Mouse (Mus musculus) limb, embryonic 12.5 days (tissue): ENCODE data around the gene Tbc1d16. TPM values are rescaled to one million over a fixed set of nuclear protein-coding genes. Genes with fewer than 3 reads are reported as not detected.
A peak's percentile ranks its signal among the peaks of the same experiment; 100 is the strongest.

ENCODE experiments used
- ATAC-seq: fragments of 200-750 bp; cut with Nextera tagmentation; 2 replicates; pipeline ENCODE4 v1.8.0; 2017; ENCODE audit warnings: low read depth, moderate TSS enrichment; ENCODE audit not compliant: insufficient number of reproducible peaks, insufficient read depth, low FRiP score, low TSS enrichment
- H3K27ac ChIP-seq: fragments of 300-500 bp; sonication (generic); 2 replicates; pipeline ENCODE4 v1.5.1; 2016; ENCODE audit warnings: mild to moderate bottlenecking, moderate library complexity
- H3K27me3 ChIP-seq: fragments of 300-500 bp; sonication (generic); 2 replicates; pipeline ENCODE4 v1.6.1; 2016; ENCODE audit warnings: mild to moderate bottlenecking, moderate library complexity
- H3K36me3 ChIP-seq: fragments of 300-500 bp; sonication (generic); 2 replicates; pipeline ENCODE4 v1.6.1; 2016; ENCODE audit warnings: mild to moderate bottlenecking, moderate library complexity
- H3K4me1 ChIP-seq: fragments of 300-500 bp; sonication (generic); replicated peaks from 2 replicates; pipeline ENCODE4 v1.6.1; 2016
- H3K4me2 ChIP-seq: fragments of 300-500 bp; sonication (generic); 2 replicates; pipeline ENCODE4 v1.6.1; 2016; ENCODE audit warnings: mild to moderate bottlenecking, moderate library complexity
- H3K4me3 ChIP-seq: fragments of 300-500 bp; sonication (generic); replicated peaks from 2 replicates; pipeline ENCODE4 v1.5.1; 2016; ENCODE audit warnings: mild to moderate bottlenecking
- H3K9ac ChIP-seq: fragments of 300-500 bp; sonication (generic); replicated peaks from 2 replicates; pipeline ENCODE4 v1.6.1; 2016; ENCODE audit warnings: mild to moderate bottlenecking, moderate library complexity
- H3K9me3 ChIP-seq: fragments of 300-500 bp; sonication (generic); 2 replicates; pipeline ENCODE4 v1.6.1; 2016; ENCODE audit warnings: mild to moderate bottlenecking, moderate library complexity
- WGBS: fragments of 180-500 bp; shearing (Covaris S2); methylation state at CpG from one replicate; pipeline ENCODE4 v1.1.7; 2016; 5-methylcytosine and 5-hydroxymethylcytosine counted together
- polyA plus RNA-seq: library from polyadenylated mRNA; unstranded; fragments of >200 nt; fragmentation: Nextera tagmentation; extraction: Ambion mirVana; gene quantifications from 2 replicates; pipeline ENCODE4 v1.2.1, GENCODE M21; 2016

The Tbc1d16 gene
- polyA plus RNA-seq, 1 experiment from 2014 or later = 22.2 TPM

DNA sequence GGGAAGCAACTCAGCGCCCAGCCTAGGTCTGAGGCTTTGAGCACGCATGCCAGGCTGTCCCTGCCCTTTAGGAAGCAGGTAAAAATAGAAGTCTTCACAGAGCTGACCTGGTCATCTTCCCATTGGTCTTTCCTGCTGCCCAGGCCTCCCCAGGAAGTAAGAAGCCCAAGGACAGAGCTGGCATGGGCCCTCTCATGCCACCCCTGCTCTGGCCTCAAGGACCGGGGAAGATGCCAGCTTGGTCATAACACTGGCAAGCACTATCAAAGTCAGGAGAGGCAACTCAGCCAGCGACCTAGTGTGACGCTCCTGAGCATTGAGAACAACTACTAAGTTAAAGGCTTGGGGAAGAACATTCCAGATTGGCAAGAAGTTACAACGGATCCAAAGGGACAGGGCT lies 103.8 kb downstream of the Tbc1d16 start:
- H3K9me3 ChIP-seq = no peaks in the 10 kb centered on the region
- WGBS = 94% methylated on average over 6 of the region's 6 CpGs
- no peak overlapping the region for H3K4me3 ChIP-seq
- no peak for ATAC-seq
- no peak overlapping the region for H3K27ac ChIP-seq
- H3K27me3 ChIP-seq = peaks cover 35% of the 10 kb centered on the region
- H3K9ac ChIP-seq = no peak overlapping the region
- no peak overlapping the region for H3K4me2 ChIP-seq
- no peaks in the 10 kb centered on the region for H3K36me3 ChIP-seq
- H3K4me1 ChIP-seq = peaks cover 43% of the 10 kb centered on the region

DNA sequence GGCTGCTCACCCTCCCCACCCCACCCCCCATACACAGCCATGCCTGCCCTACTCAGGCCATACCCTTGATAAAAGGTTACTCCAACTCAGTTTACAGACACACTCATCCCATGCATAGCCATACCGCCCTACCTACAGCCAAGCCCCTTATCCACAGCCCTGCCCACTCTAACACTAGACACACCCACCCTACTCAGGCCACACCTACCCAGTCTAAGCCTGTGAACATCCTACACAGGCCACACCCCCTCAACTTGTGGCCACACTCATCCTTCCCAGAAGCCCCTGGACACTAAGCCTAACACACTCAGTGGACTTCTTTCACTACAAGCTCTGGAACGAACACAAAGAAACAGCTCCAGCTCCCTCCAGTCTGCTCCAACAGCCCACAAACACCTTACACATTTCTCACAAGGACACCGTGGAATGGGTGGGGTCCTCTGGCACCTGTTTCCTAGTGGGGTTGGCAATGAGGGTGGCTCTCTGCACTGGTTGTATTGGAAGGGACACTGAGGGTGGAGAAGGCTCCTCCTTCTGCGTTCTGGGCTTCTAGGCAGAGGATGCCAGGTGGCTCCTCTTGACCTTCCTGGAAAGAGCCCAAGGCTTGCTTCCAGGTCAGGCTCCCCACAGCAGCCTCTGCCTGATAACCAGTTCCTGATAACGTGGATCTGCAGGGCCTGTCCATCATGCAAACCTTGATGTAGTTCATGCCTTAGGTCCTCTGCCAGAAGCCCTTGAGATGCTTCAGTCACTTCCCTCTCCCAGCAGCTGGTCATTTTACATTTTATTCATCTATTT lies 104.6 kb downstream of the Tbc1d16 start:
- peaks cover 42% of the 10 kb centered on the region for H3K4me1 ChIP-seq
- no peaks in the 10 kb centered on the region for H3K36me3 ChIP-seq
- no peak overlapping the region for H3K27ac ChIP-seq
- no peaks in the 10 kb centered on the region for H3K9me3 ChIP-seq
- ATAC-seq = no peak
- H3K27me3 ChIP-seq = peaks cover 31% of the 10 kb centered on the region
- 78% methylated on average over 5 of the region's 5 CpGs for WGBS
- no peak overlapping the region for H3K4me2 ChIP-seq
- no peak overlapping the region for H3K9ac ChIP-seq
- no peak overlapping the region for H3K4me3 ChIP-seq

DNA sequence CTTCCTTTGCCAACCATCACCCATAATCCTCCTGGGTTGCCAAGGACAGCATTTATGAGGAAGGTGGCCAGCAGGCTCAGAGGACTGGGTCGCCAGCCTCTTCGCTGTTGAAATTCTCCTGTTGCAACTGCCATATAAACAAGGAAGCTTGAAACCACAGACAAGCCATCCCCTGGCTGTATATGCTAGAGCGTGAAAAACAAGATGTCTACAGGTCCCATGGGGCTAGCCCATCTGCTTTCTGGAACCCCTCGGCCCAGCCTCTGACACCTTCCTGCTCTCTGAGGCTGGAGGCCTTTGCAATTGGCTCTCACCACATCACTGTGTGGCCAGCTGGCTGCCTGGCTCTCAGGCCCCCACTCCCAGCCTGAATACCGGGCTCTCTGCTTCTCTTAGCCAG lies 105.9 kb downstream of the Tbc1d16 start:
- no peak overlapping the region for H3K4me2 ChIP-seq
- no peak overlapping the region for H3K27ac ChIP-seq
- H3K9me3 ChIP-seq = no peaks in the 10 kb centered on the region
- WGBS = 75% methylated on average over 5 of the region's 5 CpGs
- H3K9ac ChIP-seq = no peak overlapping the region
- peaks cover 37% of the 10 kb centered on the region for H3K4me1 ChIP-seq
- peaks cover 24% of the 10 kb centered on the region for H3K27me3 ChIP-seq
- no peak overlapping the region for H3K4me3 ChIP-seq
- no peak for ATAC-seq
- no peaks in the 10 kb centered on the region for H3K36me3 ChIP-seq

DNA sequence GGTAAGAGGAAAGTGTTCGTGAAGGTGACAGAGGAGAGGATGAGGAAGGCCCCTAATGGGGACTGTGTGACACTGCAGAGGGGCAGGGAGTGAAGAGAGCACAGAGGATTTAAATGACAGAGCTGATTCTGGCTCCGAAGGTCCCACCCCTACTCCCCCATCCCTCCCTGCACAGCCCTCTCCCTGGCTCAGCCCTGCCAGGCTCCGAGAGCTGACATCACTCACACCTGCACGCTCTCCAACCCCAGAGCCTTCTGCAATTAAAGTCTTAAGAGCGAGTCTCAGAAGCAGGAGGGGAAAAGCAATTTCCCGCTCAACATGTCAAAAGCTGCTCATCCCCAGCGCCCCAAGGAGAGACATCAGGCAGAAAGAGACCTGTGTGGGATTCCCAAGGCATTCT lies 109.4 kb downstream of the Tbc1d16 start:
- Histone ChIP-seq H3K4me2 (no peak overlapping the region), H3K4me1 (peaks cover 15% of the 10 kb centered on the region), H3K9me3 (no peaks in the 10 kb centered on the region), H3K9ac (no peak overlapping the region), H3K36me3 (no peaks in the 10 kb centered on the region), H3K27me3 (peaks cover 26% of the 10 kb centered on the region), H3K4me3 (no peak overlapping the region), H3K27ac (no peak overlapping the region)
- ATAC-seq = no peak
- whole genome bisulfite sequencing = 14% methylated on average over 7 of the region's 7 CpGs

DNA sequence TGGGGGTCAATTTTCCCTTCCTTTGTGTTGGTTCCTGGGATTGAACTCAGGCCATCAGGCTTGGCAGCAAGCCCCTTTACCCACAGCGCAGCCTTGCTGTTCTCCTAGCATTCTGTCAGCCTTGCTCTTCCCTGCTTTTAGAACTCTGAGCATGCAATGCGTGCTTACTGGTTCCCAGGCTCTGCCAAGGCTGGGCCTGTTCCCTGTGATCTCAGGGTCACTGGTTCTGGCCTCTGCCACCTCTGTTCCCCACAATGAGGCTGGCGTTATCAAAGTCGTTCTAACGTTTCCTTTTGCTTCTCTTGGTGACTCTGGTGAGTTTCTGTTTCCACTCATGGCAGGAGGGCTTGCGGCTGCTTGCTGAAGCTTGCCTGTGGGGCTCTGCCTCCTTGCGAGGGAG lies 110.4 kb downstream of the Tbc1d16 start:
- no peaks in the 10 kb centered on the region for H3K36me3 ChIP-seq
- no peak for ATAC-seq
- no peaks in the 10 kb centered on the region for H3K9me3 ChIP-seq
- 48% methylated on average over 7 of the region's 7 CpGs for WGBS
- H3K27ac ChIP-seq = no peak overlapping the region
- H3K4me1 ChIP-seq = peaks cover 15% of the 10 kb centered on the region
- peaks cover 26% of the 10 kb centered on the region for H3K27me3 ChIP-seq
- H3K9ac ChIP-seq = no peak overlapping the region
- no peak overlapping the region for H3K4me2 ChIP-seq
- H3K4me3 ChIP-seq = no peak overlapping the region

DNA sequence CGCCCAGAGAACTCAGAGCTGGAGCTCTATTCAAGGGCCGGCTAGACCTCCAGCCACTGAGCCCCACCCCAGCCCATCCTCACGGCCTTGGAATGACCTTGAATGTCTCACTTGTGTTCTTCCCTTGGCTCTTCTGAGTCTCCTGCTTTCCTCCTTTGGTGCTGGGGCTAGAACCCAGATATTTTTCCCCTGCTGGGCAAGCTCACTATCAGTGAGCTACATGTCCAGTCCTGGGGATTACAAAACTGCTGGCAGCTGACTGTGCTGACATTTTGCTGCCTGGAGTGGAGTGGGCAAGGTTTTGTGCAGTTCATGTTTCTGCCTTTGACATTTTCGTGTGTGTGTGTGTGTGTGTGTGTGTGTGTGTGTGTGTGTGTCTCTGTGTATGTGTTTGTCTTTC lies 111.3 kb downstream of the Tbc1d16 start:
- H3K36me3 ChIP-seq = no peaks in the 10 kb centered on the region
- H3K27ac ChIP-seq = no peak overlapping the region
- H3K4me2 ChIP-seq = no peak overlapping the region
- 0 out of 2 replicates have a peak overlapping the region, but pooled peaks have one; percentile 12 for H3K9ac ChIP-seq
- peaks cover 15% of the 10 kb centered on the region for H3K4me1 ChIP-seq
- ATAC-seq = no peak
- no peak overlapping the region for H3K4me3 ChIP-seq
- WGBS = 67% methylated on average over 4 of the region's 4 CpGs
- no peaks in the 10 kb centered on the region for H3K9me3 ChIP-seq
- peaks cover 27% of the 10 kb centered on the region for H3K27me3 ChIP-seq

DNA sequence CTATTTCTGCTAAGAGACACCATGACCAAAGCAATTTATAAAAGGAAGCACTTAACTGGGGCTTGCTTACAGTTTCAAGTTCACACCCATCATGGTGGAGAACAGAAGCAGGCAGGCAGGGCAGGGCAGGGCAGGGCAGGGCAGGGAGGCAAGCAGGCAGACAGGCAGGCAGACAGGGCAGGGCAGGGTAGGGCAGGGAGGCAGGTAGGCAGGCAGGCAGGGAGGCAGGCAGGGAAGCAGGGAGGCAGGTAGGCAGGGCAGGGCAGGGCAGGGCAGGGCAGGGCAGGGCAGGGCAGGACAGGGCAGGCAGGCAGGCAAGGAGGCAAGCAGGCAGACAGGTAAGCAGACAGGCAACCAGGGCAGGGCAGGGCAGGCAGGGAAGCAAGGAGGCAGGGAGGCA lies 115.6 kb downstream of the Tbc1d16 start:
- H3K4me1 ChIP-seq = no peaks in the 10 kb centered on the region
- no peak overlapping the region for H3K4me3 ChIP-seq
- ATAC-seq = no peak
- no peaks in the 10 kb centered on the region for H3K36me3 ChIP-seq
- no peak overlapping the region for H3K4me2 ChIP-seq
- no peak overlapping the region for H3K9ac ChIP-seq
- H3K9me3 ChIP-seq = no peaks in the 10 kb centered on the region
- H3K27ac ChIP-seq = no peak overlapping the region
- peaks cover 17% of the 10 kb centered on the region for H3K27me3 ChIP-seq

DNA sequence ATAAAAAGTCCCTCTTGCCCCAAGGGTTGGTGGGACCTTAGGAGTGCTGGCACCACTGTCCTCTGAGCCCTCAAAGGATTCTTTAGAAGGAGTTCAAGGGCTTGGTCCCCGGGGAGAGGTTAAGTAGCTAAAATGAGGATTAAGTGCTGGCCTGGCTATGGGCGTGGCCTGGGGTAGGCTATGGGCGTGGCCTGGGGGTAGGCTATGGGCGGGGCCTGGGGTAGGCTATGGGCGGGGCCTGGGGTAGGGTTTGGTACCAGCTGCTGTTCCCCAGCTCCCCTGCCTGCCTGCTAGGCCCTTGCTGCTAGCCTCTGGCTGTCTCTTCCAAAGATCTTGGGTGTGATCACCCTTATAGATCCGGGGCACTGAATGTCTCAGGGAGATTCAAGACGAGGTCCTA lies 117.0 kb downstream of the Tbc1d16 start:
- ATAC-seq = no peak
- Histone ChIP-seq H3K9ac (no peak overlapping the region), H3K36me3 (no peaks in the 10 kb centered on the region), H3K27me3 (peaks cover 12% of the 10 kb centered on the region; the same call in 1 of the 2 replicates), H3K27ac (no peak overlapping the region), H3K4me1 (peaks cover 7% of the 10 kb centered on the region; the same call in 1 of the 2 replicates), H3K4me2 (no peak overlapping the region), H3K9me3 (no peaks in the 10 kb centered on the region), H3K4me3 (no peak overlapping the region)
- 18% methylated on average over 7 of the region's 7 CpGs for WGBS

DNA sequence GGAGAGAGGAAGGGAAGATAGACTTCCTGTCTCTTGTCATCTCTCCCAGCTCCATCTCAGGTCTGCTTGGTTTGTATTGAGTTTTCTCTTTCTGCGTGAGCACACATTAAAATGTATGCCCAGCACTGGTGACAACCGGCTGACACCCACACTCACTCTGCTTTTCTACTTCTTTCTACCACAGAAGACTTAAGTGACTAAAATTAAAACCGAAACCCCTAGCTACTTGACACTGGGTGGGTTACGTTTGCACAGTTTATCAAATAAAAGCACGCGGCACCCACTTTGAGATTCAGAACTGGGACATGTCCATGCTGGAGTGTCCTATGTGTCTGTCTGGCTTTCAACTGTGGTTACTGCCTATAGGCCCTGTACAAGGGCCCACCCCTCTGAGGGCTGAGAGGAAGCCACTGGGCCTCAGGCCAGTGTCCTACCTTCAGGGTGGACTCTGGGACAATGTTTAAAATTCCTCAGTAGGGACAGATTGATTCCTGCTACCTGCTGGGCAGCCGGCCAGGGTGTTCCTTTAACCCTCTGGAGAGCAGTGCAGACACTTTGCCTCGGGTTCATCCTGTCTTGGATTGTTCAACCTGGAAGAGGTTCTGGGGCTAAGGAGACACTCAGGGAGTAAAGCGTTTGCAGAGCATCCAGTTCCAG lies 118.8 kb downstream of the Tbc1d16 start:
- 0 out of 2 replicates have a peak, but pooled peaks cover 3% of the 10 kb centered on the region for H3K27me3 ChIP-seq
- 77% methylated on average over 9 of the region's 9 CpGs for WGBS
- ATAC-seq = no peak

DNA sequence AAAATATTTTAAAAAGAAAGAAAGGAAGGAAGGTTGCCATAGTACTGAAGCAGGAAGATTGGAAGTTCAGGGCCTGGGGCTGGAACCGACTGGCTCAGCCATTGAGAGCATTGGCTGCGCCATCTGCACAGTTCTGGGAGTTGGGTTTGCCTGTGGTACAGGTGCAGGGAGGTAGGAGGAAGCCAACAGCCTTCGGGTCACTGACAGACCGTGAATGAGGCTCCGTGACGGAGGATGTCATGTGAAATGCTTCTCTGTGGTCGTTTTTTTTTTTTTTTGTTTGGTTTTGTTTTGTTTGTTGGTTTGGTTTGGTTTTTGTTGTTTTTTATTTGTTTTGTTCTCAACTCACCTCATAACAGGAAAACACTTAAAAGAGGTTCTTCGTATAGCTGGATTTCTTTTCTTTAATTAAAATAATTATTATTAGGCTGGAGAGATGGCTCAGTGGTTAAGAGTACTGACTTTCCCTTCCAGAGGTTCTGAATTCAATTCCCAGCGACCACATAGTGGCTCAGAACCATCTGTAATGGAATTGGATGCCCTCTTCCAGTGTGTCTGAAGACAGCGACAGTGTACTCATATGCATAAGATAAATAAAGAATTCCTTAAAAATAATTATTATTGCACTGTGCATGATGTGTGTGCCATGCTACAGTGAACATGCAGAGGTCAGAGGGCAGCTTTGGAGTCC lies 119.6 kb downstream of the Tbc1d16 start:
- 79% methylated on average over 10 of the region's 10 CpGs for WGBS
- no peak overlapping the region for H3K9ac ChIP-seq
- no peak for ATAC-seq
- H3K4me1 ChIP-seq = peaks cover 20% of the 10 kb centered on the region
- no peak overlapping the region for H3K4me3 ChIP-seq
- H3K36me3 ChIP-seq = no peaks in the 10 kb centered on the region
- H3K9me3 ChIP-seq = no peaks in the 10 kb centered on the region
- H3K27me3 ChIP-seq = 0 out of 2 replicates have a peak, but pooled peaks cover 3% of the 10 kb centered on the region
- H3K4me2 ChIP-seq = no peak overlapping the region
- no peak overlapping the region for H3K27ac ChIP-seq

More for the DNA sequence above, 118.8 kb downstream of the Tbc1d16 start:
- Histone ChIP-seq H3K9me3 (no peaks in the 10 kb centered on the region), H3K36me3 (no peaks in the 10 kb centered on the region), H3K27ac (no peak overlapping the region), H3K4me3 (no peak overlapping the region), H3K4me1 (peaks cover 20% of the 10 kb centered on the region), H3K4me2 (no peak overlapping the region), H3K9ac (no peak overlapping the region)

DNA sequence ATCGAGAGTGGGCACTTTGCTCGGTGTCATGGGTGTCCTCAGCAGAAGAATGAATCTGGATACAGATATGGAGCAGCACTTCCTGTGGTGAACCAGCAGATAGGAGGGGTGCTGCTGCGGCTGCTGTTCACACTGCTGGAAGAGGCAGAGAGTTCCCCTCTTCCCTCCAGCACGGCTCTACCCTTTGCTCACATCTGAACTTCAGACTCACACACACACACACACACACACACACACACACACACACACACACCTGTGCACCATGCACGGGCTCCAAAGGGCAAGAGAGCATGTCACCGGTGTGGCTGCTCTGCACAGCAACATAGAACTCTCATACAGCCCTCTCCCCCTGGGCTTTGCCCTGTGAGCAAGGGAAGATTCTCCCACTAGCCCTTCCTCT lies 122.0 kb downstream of the Tbc1d16 start:
- peaks cover 6% of the 10 kb centered on the region; the same call in 1 of the 2 replicates for H3K27me3 ChIP-seq
- H3K4me2 ChIP-seq = no peak overlapping the region
- no peaks in the 10 kb centered on the region for H3K36me3 ChIP-seq
- H3K9me3 ChIP-seq = no peaks in the 10 kb centered on the region
- WGBS = 71% methylated on average over 6 of the region's 6 CpGs
- H3K9ac ChIP-seq = no peak overlapping the region
- H3K4me3 ChIP-seq = no peak overlapping the region
- H3K4me1 ChIP-seq = peaks cover 20% of the 10 kb centered on the region
- ATAC-seq = no peak
- H3K27ac ChIP-seq = no peak overlapping the region
